Comparison of ENCODE assay signal across 12 mouse cellular contexts in the genomic region with DNA sequence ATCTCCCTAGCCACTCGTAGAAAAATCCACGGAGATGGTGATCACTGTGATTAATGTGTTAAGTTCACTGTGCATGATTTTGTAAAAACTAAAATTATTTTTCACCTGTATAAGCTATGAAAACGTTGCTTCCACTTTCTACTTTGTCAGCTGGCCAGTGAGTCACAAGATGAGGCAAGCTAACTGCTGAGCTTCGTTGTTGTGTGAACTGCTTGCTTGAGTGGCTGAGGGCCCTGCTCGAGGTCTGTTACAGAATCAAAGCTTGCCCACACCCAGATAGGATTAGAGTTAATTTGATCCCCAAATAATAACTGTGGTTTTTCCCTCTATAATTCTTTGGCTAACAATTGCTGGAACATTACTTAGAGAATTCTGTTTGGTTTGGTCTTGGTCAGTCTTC. TPM values are rescaled to one million over a fixed set of nuclear protein-coding genes. Genes with fewer than 3 reads are reported as not detected.
DNase-seq lines count a peak whose midpoint lies in the region; ATAC-seq and TF ChIP-seq lines count a peak whose summit lies in the region.
"Not testable (repeated sequence)": the region's sequence is repeated elsewhere in the genome, so short reads cannot be mapped to it uniquely, and the experiment has no call there.
"Had no signal": no experiment of that assay in that cellular context is flagged by ENCODE, and none has a peak within 500 bp of the region (broad histone marks: within the 10 kb centered on the region; RNA-seq: fewer than 3 reads in every experiment).

No protein-coding gene starts in this region.

- not testable (repeated sequence) for H3K36me3 ChIP-seq in lung, postnatal 0 days (ENCODE audit: insufficient read depth, low read length)

- TF ChIP-seq EP300 in lung, postnatal 0 days (IDR thresholded peaks at IDR 0.05), result not testable (repeated sequence)

- H3K9me3 ChIP-seq in lung, postnatal 0 days (ENCODE audit: low read length), result not testable (repeated sequence)

- not testable (repeated sequence) for TF ChIP-seq CTCF in Patski (IDR thresholded peaks at IDR 0.05); lung, postnatal 0 days (IDR thresholded peaks at IDR 0.05)

- not testable (repeated sequence) for H3K27ac ChIP-seq in lung, postnatal 0 days (ENCODE audit: low read length)

- WGBS in lung, postnatal 0 days, result no CpG with 5 or more reads among the region's 5 CpGs

- not testable (repeated sequence) for H3K27me3 ChIP-seq in Patski; lung, postnatal 0 days (replicated peaks; ENCODE audit: insufficient read depth, low read length)

- not testable (repeated sequence) for H3K4me2 ChIP-seq in lung, postnatal 0 days (replicated peaks; ENCODE audit: low read depth, low read length)

- in situ Hi-C loops in Patski (cut with MboI; ENCODE audit: low pct_unique_long_range_greater_than_20kb), result not testable (repeated sequence)

- POLR2A ChIA-PET in Patski (lab: Charles Lee), result not testable (repeated sequence)

- peak; percentile 19 for ATAC-seq in CD4-positive, CD25-positive, alpha-beta regulatory T cell, adult 4 months
- ATAC-seq in Patski, result peak; percentile 89
- peak; percentile 51 for ATAC-seq in granulocyte monocyte progenitor cell, adult 5-6 weeks (replicated peaks; ENCODE audit: poor library complexity, severe bottlenecking)
- 0 out of 2 replicates have a peak, but pooled peaks have one; percentile 20 for ATAC-seq in lung, postnatal 0 days
- peak; percentile 41 for ATAC-seq in megakaryocyte, adult 5-6 weeks (ENCODE audit: poor library complexity, severe bottlenecking)
- ATAC-seq in megakaryocyte progenitor cell, adult 5-6 weeks (replicated peaks; ENCODE audit: poor library complexity), result peak; percentile 47
- peak; percentile 52 for ATAC-seq in monocyte, adult 5-6 weeks (replicated peaks; ENCODE audit: insufficient number of reproducible peaks, low FRiP score, low TSS enrichment, poor library complexity, severe bottlenecking)
- ATAC-seq in neutrophil, adult 5-6 weeks (ENCODE audit: extremely low read depth, insufficient number of reproducible peaks, low FRiP score, poor library complexity, severe bottlenecking), result peak; percentile 45

- not testable (repeated sequence) for H3K4me1 ChIP-seq in lung, postnatal 0 days (ENCODE audit: insufficient read depth, low read depth, low read length)

- not testable (repeated sequence) for DNase-seq in Patski (ENCODE audit: low read depth, low spot score); lung, postnatal 0 days (ENCODE audit: low spot score)

- H3K4me3 ChIP-seq in lung, postnatal 0 days (ENCODE audit: low read depth, low read length), result not testable (repeated sequence)

- H3K9ac ChIP-seq in lung, postnatal 0 days (replicated peaks; ENCODE audit: low read depth), result not testable (repeated sequence)

- CTCF ChIA-PET in Patski (lab: Charles Lee), result not testable (repeated sequence)

RNA-seq across cellular contexts. Expression of gene 9930111J21Rik2, which starts 0.9 kb away (rescaled TPM):
- 100 to 1,000 TPM; 148 to 213 TPM for polyA plus RNA-seq in CD4-positive, CD25-positive, alpha-beta regulatory T cell, adult 4 months (2017; shearing (Covaris generic))
- 0.86 TPM for polyA plus RNA-seq in Patski (2021)
- 40.1 and 45.9 TPM in 2 replicates for total RNA-seq in granulocyte monocyte progenitor cell, adult 5-6 weeks (2014; fragmentation: Nextera tagmentation)
- 29.3 and 35.2 TPM in 2 replicates for total RNA-seq in granulocyte monocyte progenitor cell, adult 5-6 weeks (2017)
- polyA plus RNA-seq in lung, postnatal 0 days (2015; fragmentation: Nextera tagmentation; extraction: Ambion mirVana), result 1.8 and 3.0 TPM in 2 replicates
- 180 and 184 TPM in 2 replicates for total RNA-seq in megakaryocyte, adult 5-6 weeks (2015)
- total RNA-seq in megakaryocyte, adult 5-6 weeks (2017), result 161 and 172 TPM in 2 replicates
- 26.0 and 37.5 TPM in 2 replicates for total RNA-seq in megakaryocyte progenitor cell, adult 5-6 weeks (2015)
- total RNA-seq in megakaryocyte progenitor cell, adult 5-6 weeks (2017), result 25.2 and 29.4 TPM in 2 replicates
- total RNA-seq in monocyte, adult 5-6 weeks (2017), result 84.2 to 227 TPM (median 114 TPM) in 3 replicates
- 335 and 370 TPM in 2 replicates for total RNA-seq in neutrophil, adult 5-6 weeks (2017)

RNA-seq across cellular contexts. Expression of gene Tgtp2, which starts 12.1 kb away (rescaled TPM):
- polyA plus RNA-seq in CD4-positive, CD25-positive, alpha-beta regulatory T cell, adult 4 months (2017; shearing (Covaris generic)), result 100 to 1,000 TPM; 424 to 495 TPM
- 0.18 TPM for polyA plus RNA-seq in Patski (2021)
- total RNA-seq in granulocyte monocyte progenitor cell, adult 5-6 weeks (2014; fragmentation: Nextera tagmentation), result 6.8 and 8.9 TPM in 2 replicates
- total RNA-seq in granulocyte monocyte progenitor cell, adult 5-6 weeks (2017), result 27.9 and 40.5 TPM in 2 replicates
- polyA plus RNA-seq in lung, postnatal 0 days (2015; fragmentation: Nextera tagmentation; extraction: Ambion mirVana), result 4.7 and 4.9 TPM in 2 replicates
- 12.4 and 17.6 TPM in 2 replicates for total RNA-seq in megakaryocyte, adult 5-6 weeks (2015)
- 30.2 and 39.3 TPM in 2 replicates for total RNA-seq in megakaryocyte, adult 5-6 weeks (2017)
- 16.8 and 24.5 TPM in 2 replicates for total RNA-seq in megakaryocyte progenitor cell, adult 5-6 weeks (2015)
- total RNA-seq in megakaryocyte progenitor cell, adult 5-6 weeks (2017), result 56.3 and 82.0 TPM in 2 replicates
- total RNA-seq in monocyte, adult 5-6 weeks (2017), result 15.9 to 85.7 TPM (median 25.2 TPM) in 3 replicates
- 76.6 and 92.3 TPM in 2 replicates for total RNA-seq in neutrophil, adult 5-6 weeks (2017)
- total RNA-seq: ES-E14 had no signal

RNA-seq across cellular contexts. Expression of gene Ifi47, which starts 24.5 kb away (rescaled TPM):
- 100 to 1,000 TPM; 473 to 495 TPM for polyA plus RNA-seq in CD4-positive, CD25-positive, alpha-beta regulatory T cell, adult 4 months (2017; shearing (Covaris generic))
- 0.81 TPM for polyA plus RNA-seq in Patski (2021)
- 84.9 and 101 TPM in 2 replicates for total RNA-seq in granulocyte monocyte progenitor cell, adult 5-6 weeks (2014; fragmentation: Nextera tagmentation)
- 45.8 and 73.5 TPM in 2 replicates for total RNA-seq in granulocyte monocyte progenitor cell, adult 5-6 weeks (2017)
- 11.7 and 13.1 TPM in 2 replicates for polyA plus RNA-seq in lung, postnatal 0 days (2015; fragmentation: Nextera tagmentation; extraction: Ambion mirVana)
- total RNA-seq in megakaryocyte, adult 5-6 weeks (2015), result 92.4 and 108 TPM in 2 replicates
- 39.4 and 46.3 TPM in 2 replicates for total RNA-seq in megakaryocyte, adult 5-6 weeks (2017)
- total RNA-seq in megakaryocyte progenitor cell, adult 5-6 weeks (2015), result 129 and 147 TPM in 2 replicates
- total RNA-seq in megakaryocyte progenitor cell, adult 5-6 weeks (2017), result 54.3 and 57.2 TPM in 2 replicates
- total RNA-seq in monocyte, adult 5-6 weeks (2017), result 23.6 to 98.9 TPM (median 35.3 TPM) in 3 replicates
- 36.2 and 38.1 TPM in 2 replicates for total RNA-seq in neutrophil, adult 5-6 weeks (2017)

RNA-seq across cellular contexts. Expression of gene Tgtp1, which starts 57.9 kb away (rescaled TPM):
- 100 to 1,000 TPM; 337 to 352 TPM for polyA plus RNA-seq in CD4-positive, CD25-positive, alpha-beta regulatory T cell, adult 4 months (2017; shearing (Covaris generic))
- 0.59 TPM for polyA plus RNA-seq in Patski (2021)
- 2.3 TPM in 1 of 2 replicates, not detected in the other for total RNA-seq in granulocyte monocyte progenitor cell, adult 5-6 weeks (2014; fragmentation: Nextera tagmentation)
- 2.2 and 7.1 TPM in 2 replicates for total RNA-seq in granulocyte monocyte progenitor cell, adult 5-6 weeks (2017)
- polyA plus RNA-seq in lung, postnatal 0 days (2015; fragmentation: Nextera tagmentation; extraction: Ambion mirVana), result 3.2 and 9.1 TPM in 2 replicates
- total RNA-seq in megakaryocyte, adult 5-6 weeks (2015), result 2.0 and 3.2 TPM in 2 replicates
- total RNA-seq in megakaryocyte, adult 5-6 weeks (2017), result 1.5 and 10.8 TPM in 2 replicates
- 2.6 and 5.0 TPM in 2 replicates for total RNA-seq in megakaryocyte progenitor cell, adult 5-6 weeks (2015)
- 3.0 and 7.8 TPM in 2 replicates for total RNA-seq in megakaryocyte progenitor cell, adult 5-6 weeks (2017)
- 1.3 to 3.0 TPM (median 1.7 TPM) in 3 replicates for total RNA-seq in monocyte, adult 5-6 weeks (2017)
- total RNA-seq in neutrophil, adult 5-6 weeks (2017), result 8.7 and 11.8 TPM in 2 replicates
- total RNA-seq: MEL had no signal
- polyA plus RNA-seq: C2C12 had no signal

RNA-seq across cellular contexts. Expression of gene Gm12185, which starts 59.9 kb away (rescaled TPM):
- 1 to 10 TPM; 7.0 to 8.0 TPM for polyA plus RNA-seq in CD4-positive, CD25-positive, alpha-beta regulatory T cell, adult 4 months (2017; shearing (Covaris generic))
- 0.68 TPM for polyA plus RNA-seq in Patski (2021)
- not detected in 2 replicates for total RNA-seq in granulocyte monocyte progenitor cell, adult 5-6 weeks (2014; fragmentation: Nextera tagmentation)
- 0.43 TPM in 1 of 2 replicates, not detected in the other for total RNA-seq in granulocyte monocyte progenitor cell, adult 5-6 weeks (2017)
- polyA plus RNA-seq in lung, postnatal 0 days (2015; fragmentation: Nextera tagmentation; extraction: Ambion mirVana), result 0.17 and 0.20 TPM in 2 replicates
- 0.22 and 0.27 TPM in 2 replicates for total RNA-seq in megakaryocyte, adult 5-6 weeks (2015)
- 0.11 and 5.7 TPM in 2 replicates for total RNA-seq in megakaryocyte, adult 5-6 weeks (2017)
- total RNA-seq in megakaryocyte progenitor cell, adult 5-6 weeks (2015), result 0.07 and 0.54 TPM in 2 replicates
- total RNA-seq in megakaryocyte progenitor cell, adult 5-6 weeks (2017), result 1.5 and 4.9 TPM in 2 replicates
- 0.10 to 1.4 TPM in 2 of 3 replicates, not detected in the other for total RNA-seq in monocyte, adult 5-6 weeks (2017)
- total RNA-seq in neutrophil, adult 5-6 weeks (2017), result 1.5 and 2.3 TPM in 2 replicates
- total RNA-seq: ES-E14, MEL had no signal
- polyA plus RNA-seq: G1E had no signal

Comparison
In these comparisons a context has a peak if more than half of its experiments do, and no peak if none do; other contexts are left out.
1. ATAC-seq: peak in every context shown above with its lines; median percentile 89 in Patski; 52 in monocyte, adult 5-6 weeks; 51 in granulocyte monocyte progenitor cell, adult 5-6 weeks; 47 in megakaryocyte progenitor cell, adult 5-6 weeks; 45 in neutrophil, adult 5-6 weeks; 41 in megakaryocyte, adult 5-6 weeks; 20 in lung, postnatal 0 days; 19 in CD4-positive, CD25-positive, alpha-beta regulatory T cell, adult 4 months.